Mouse (Mus musculus) kidney, adult 2 months (tissue): Measurements from ENCODE around the gene Olfr642. TPM values are rescaled to one million over a fixed set of nuclear protein-coding genes. Genes with fewer than 3 reads are reported as not detected.

Experiments
- DNase-seq: peaks from one replicate; pipeline ENCODE4 v3.0.0; 2021
- H3K27ac ChIP-seq: fragments of 200-500 bp; 2 replicates; pipeline ENCODE4 v1.5.1; 2012; ENCODE audit warnings: low read depth, low read length, control low read depth, inconsistent platforms; ENCODE audit not compliant: insufficient read depth
- H3K27me3 ChIP-seq: fragments of 200-500 bp; replicated peaks from 2 replicates; pipeline ENCODE4 v1.6.1; 2012; ENCODE audit warnings: mild to moderate bottlenecking, moderate library complexity, low read length, inconsistent platforms; ENCODE audit not compliant: control insufficient read depth, insufficient read depth
- H3K36me3 ChIP-seq: fragments of 200-500 bp; 2 replicates; pipeline ENCODE4 v1.6.1; 2012; ENCODE audit warnings: mild to moderate bottlenecking, moderate library complexity, low read length, inconsistent platforms; ENCODE audit not compliant: control insufficient read depth, insufficient read depth
- H3K4me1 ChIP-seq: fragments of 200-500 bp; 2 replicates; pipeline ENCODE4 v1.6.1; 2011; ENCODE audit warnings: low read length; ENCODE audit not compliant: control insufficient read depth, insufficient read depth
- H3K4me3 ChIP-seq: fragments of 200-500 bp; 2 replicates; pipeline ENCODE4 v1.5.1; 2011; ENCODE audit warnings: mild to moderate bottlenecking, low read depth, low read length, control low read depth; ENCODE audit not compliant: insufficient read depth
- CTCF ChIP-seq: fragments of 200-500 bp; conservative IDR thresholded peaks from 2 replicates; pipeline ENCODE4 v1.5.1; 2011; ENCODE audit warnings: low read depth, mild to moderate bottlenecking, control low read depth, low read length, moderate library complexity, mixed read lengths; ENCODE audit not compliant: insufficient read depth, insufficient read length
- POLR2A ChIP-seq: fragments of 200-500 bp; IDR thresholded peaks from one replicate; pipeline ENCODE4 v1.6.1; 2011; ENCODE audit warnings: low read depth, low read length, control low read depth
- WGBS: fragments of 180-500 bp; shearing (Covaris S2); methylation state at CpG from one replicate; pipeline ENCODE4 v1.1.7; 2018; 5-methylcytosine and 5-hydroxymethylcytosine counted together
- polyA plus RNA-seq: library from polyadenylated mRNA; depleted of rRNA; stranded (reverse); fragments of >200 nt; gene quantifications from 2 replicates; pipeline ENCODE4 v1.2.3, GENCODE M21; 2012; rRNA removed

Gene Olfr642
- polyA plus RNA-seq, 1 experiment: not detected

DNA sequence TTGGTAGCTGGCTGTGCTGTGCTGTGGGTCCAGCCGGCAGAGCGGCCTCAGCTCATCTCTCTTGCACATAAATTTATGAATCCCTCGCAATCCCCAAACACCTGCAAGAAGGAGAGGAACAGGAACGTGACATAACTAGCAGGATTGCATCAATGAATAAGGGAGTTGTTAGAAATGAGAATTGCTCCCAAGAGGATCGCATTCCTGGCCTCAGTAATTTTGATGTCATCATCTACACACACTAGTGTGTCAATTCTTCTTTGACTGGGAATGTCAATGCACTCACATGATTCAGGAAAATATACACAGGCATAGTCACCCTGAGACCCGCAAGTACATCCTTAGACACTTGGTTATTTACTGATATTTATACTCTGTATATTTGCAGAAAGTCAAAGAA, 27.0 kb downstream of the Olfr642 start, which contains the start of gene Olfr640:
Gene Olfr640, minus strand, starts transcription at position 101 of the 400 bp plus-strand sequence.
- 74% methylated on average over 6 of the region's 6 CpGs for WGBS
- Histone ChIP-seq H3K4me1 (no peaks in the 10 kb centered on the region), H3K36me3 (no peaks in the 10 kb centered on the region), H3K27ac (no peak within 1 kb of the TSS), H3K4me3 (no peak within 1 kb of the TSS), H3K27me3 (no peaks in the 10 kb centered on the region)
- TF ChIP-seq POLR2A: no peak
- no peak for TF ChIP-seq CTCF
- no peak for DNase-seq

DNA sequence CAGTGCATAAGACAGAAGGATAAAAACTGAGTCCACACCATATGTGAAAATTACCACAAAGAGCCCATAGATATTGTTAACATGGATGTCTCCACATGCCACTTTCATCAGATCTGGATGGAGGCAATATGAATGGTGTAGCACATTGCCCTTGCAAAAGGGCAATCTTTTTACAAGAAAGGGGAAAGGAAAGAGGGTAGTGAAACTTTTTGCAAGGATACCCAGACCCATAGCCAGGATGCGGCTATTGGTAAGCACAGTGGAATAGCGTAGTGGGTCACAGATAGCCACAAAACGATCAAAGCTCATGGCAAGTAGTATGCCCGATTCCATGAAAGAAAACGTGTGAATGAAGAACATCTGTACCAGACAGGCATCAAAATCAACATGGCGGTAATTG, 30.8 kb downstream of the Olfr642 start:
- Histone ChIP-seq H3K27me3 (no peaks in the 10 kb centered on the region), H3K36me3 (no peaks in the 10 kb centered on the region), H3K27ac (no peak overlapping the region), H3K4me1 (no peaks in the 10 kb centered on the region), H3K4me3 (no peak overlapping the region)
- no peak for DNase-seq
- 86% methylated on average over 6 of the region's 6 CpGs for whole genome bisulfite sequencing
- TF ChIP-seq POLR2A: no peak
- no peak for TF ChIP-seq CTCF

DNA sequence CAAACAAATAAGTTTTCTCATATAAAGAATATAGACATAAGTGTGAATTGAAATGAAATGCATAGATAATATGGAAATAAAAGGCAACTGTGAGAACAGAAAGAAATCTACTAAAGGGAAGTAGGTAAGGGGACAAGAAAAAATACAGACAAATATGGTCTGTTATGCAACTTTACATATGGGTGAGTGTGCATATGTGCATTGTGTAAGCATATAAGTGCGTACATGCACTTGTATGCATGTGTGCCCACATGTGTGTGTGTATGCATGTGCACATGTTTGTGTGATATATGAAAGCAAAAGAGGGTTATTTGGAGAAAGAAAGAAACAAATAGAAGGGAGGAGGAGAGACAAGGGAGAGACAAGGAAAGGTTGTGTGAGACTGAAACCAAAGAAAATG, 33.5 kb downstream of the Olfr642 start:
- H3K36me3 ChIP-seq: no peaks in the 10 kb centered on the region
- no peak overlapping the region for H3K27ac ChIP-seq
- H3K27me3 ChIP-seq: no peaks in the 10 kb centered on the region
- H3K4me3 ChIP-seq: no peak overlapping the region
- H3K4me1 ChIP-seq: no peaks in the 10 kb centered on the region
- WGBS: 83% methylated on average over 1 of the region's 1 CpGs
- DNase-seq: no peak
- no peak for TF ChIP-seq CTCF
- no peak for TF ChIP-seq POLR2A

DNA sequence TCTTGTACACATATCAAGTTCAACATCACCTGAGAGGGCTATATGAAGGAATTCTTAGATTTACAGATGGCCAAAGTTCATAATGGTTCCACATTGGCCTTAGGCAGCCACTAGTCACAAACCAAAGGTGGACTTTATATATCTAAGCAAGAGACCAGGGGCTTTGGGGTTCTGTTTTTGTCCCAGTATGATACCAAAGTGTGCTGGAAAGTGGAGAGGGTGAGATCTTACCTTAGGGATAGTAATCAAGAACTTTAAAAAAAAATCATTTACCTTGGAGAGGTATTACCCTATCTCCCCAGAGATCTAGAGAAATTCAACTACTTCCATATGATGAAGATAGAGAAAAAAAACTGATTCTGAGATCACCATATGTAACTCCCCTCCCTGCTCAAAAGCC, 35.3 kb downstream of the Olfr642 start, which contains the start of gene Olfr639:
Gene Olfr639, minus strand, starts transcription at position 101 of the 400 bp plus-strand sequence.
- TF ChIP-seq POLR2A: no peak
- TF ChIP-seq CTCF: no peak
- H3K4me3 ChIP-seq: no peak within 1 kb of the TSS
- no peaks in the 10 kb centered on the region for H3K36me3 ChIP-seq
- H3K27ac ChIP-seq: no peak within 1 kb of the TSS
- H3K4me1 ChIP-seq: no peaks in the 10 kb centered on the region
- DNase-seq: no peak
- H3K27me3 ChIP-seq: no peaks in the 10 kb centered on the region

DNA sequence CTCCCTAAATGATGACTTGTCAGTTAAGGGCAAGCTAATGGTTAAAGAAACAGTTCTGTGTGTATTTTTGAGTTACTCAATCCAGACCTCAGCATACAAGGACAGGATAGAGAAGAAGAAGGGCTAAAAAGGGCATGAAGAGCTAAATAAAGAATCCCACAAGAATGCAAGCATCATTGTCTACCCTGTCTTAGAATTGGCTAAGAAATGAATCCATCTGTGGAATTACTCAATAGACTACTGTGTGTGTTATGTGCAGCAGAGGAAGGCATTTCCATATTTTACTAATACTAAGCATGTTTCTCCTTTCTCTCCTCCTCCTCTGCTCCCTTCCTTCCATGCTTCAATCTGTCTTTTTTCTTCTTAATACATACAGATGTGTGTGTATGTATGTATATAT, 53.3 kb downstream of the Olfr642 start:
- TF ChIP-seq CTCF (no peak), POLR2A (no peak)
- Histone ChIP-seq H3K27ac (no peak overlapping the region), H3K27me3 (no peaks in the 10 kb centered on the region), H3K4me1 (no peaks in the 10 kb centered on the region), H3K36me3 (no peaks in the 10 kb centered on the region), H3K4me3 (no peak overlapping the region)
- no peak for DNase-seq

DNA sequence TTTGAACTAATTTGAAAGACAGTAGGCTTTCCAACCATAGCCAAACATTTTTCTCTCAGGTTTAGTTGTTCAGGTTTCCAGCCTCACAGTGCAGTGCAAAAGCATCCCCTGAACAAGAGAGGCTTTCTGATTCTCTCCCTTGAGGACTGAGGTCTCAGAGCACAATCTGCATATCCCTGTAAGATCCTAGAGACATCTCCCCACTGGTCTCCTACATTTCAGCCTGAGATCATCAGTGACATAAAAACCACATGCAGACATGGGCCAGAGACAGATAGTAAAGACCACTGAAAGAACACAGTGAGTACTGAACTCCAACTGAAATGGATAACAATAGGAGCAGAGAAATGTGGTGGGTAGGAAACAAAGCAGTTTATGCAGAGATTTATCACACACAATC, 54.0 kb downstream of the Olfr642 start, which contains the start of gene Olfr638:
Gene Olfr638, plus strand, starts transcription at position 301 of the 400 bp plus-strand sequence.
- DNase-seq: no peak
- no peaks in the 10 kb centered on the region for H3K36me3 ChIP-seq
- TF ChIP-seq POLR2A: no peak
- no peak for TF ChIP-seq CTCF
- no peak within 1 kb of the TSS for H3K27ac ChIP-seq
- H3K4me1 ChIP-seq: no peaks in the 10 kb centered on the region
- H3K4me3 ChIP-seq: no peak within 1 kb of the TSS
- H3K27me3 ChIP-seq: no peaks in the 10 kb centered on the region

Other genes starting within 250 kb of the Olfr642 start
- 323 and 441 TPM in 2 replicates for gene Hbb-bt, start 238.7 kb downstream of the Olfr642 start, polyA plus RNA-seq
- gene Hbb-bs, start 224.6 kb downstream of the Olfr642 start, polyA plus RNA-seq: 3,704 and 5,002 TPM in 2 replicates
- gene Hbb-bh2, start 212.1 kb downstream of the Olfr642 start, polyA plus RNA-seq: not detected in 2 replicates
- not detected in 2 replicates for gene Hbb-bh1, start 209.5 kb downstream of the Olfr642 start, polyA plus RNA-seq
- not detected in 2 replicates for gene Hbb-y, start 199.4 kb downstream of the Olfr642 start, polyA plus RNA-seq
- gene Olfr66, start 166.4 kb downstream of the Olfr642 start, polyA plus RNA-seq: not detected in 2 replicates
- not detected in 2 replicates for gene Olfr64, start 158.2 kb downstream of the Olfr642 start, polyA plus RNA-seq
- not detected in 2 replicates for gene Olfr65, start 149.2 kb downstream of the Olfr642 start, polyA plus RNA-seq
- gene Olfr631, start 123.8 kb downstream of the Olfr642 start, polyA plus RNA-seq: not detected in 2 replicates
- not detected in 2 replicates for gene Olfr632, start 118.3 kb downstream of the Olfr642 start, polyA plus RNA-seq
- gene Olfr633, start 108.2 kb downstream of the Olfr642 start, polyA plus RNA-seq: not detected in 2 replicates
- gene Olfr635, start 81.5 kb downstream of the Olfr642 start, polyA plus RNA-seq: not detected in 2 replicates
- gene Olfr638, start 53.9 kb downstream of the Olfr642 start, polyA plus RNA-seq: not detected in 2 replicates
- gene Olfr639, start 35.4 kb downstream of the Olfr642 start, polyA plus RNA-seq: not detected in 2 replicates
- not detected in 2 replicates for gene Olfr640, start 27.1 kb downstream of the Olfr642 start, polyA plus RNA-seq
- not detected in 2 replicates for gene Olfr641, start 17.2 kb downstream of the Olfr642 start, polyA plus RNA-seq
- gene 4930516K23Rik, start 8.8 kb upstream of the Olfr642 start, polyA plus RNA-seq: not detected in 2 replicates
- gene Olfr644, start 19.2 kb upstream of the Olfr642 start, polyA plus RNA-seq: not detected in 2 replicates
- gene Olfr645, start 32.8 kb upstream of the Olfr642 start, polyA plus RNA-seq: not detected in 2 replicates
- not detected in 2 replicates for gene Olfr646, start 52.2 kb upstream of the Olfr642 start, polyA plus RNA-seq
- not detected in 2 replicates for gene Ubqln5, start 77.2 kb upstream of the Olfr642 start, polyA plus RNA-seq
- gene Olfr643, start 84.7 kb upstream of the Olfr642 start, polyA plus RNA-seq: not detected in 2 replicates
- 0.07 and 0.09 TPM in 2 replicates for gene Ubqln3, start 90.6 kb upstream of the Olfr642 start, polyA plus RNA-seq
- 0.18 TPM in 1 of 2 replicates, not detected in the other for gene Ubqlnl, start 97.9 kb upstream of the Olfr642 start, polyA plus RNA-seq
- gene Olfm5, start 112.2 kb upstream of the Olfr642 start, polyA plus RNA-seq: not detected in 2 replicates
- gene Olfr648, start 130.7 kb upstream of the Olfr642 start, polyA plus RNA-seq: not detected in 2 replicates
- gene Olfr649, start 143.3 kb upstream of the Olfr642 start, polyA plus RNA-seq: not detected in 2 replicates
- gene Trim6, start 166.1 kb upstream of the Olfr642 start, polyA plus RNA-seq: 0.88 and 1.0 TPM in 2 replicates
- 3.3 and 5.1 TPM in 2 replicates for gene Trim34a, start 191.8 kb upstream of the Olfr642 start, polyA plus RNA-seq
- gene Trim5, start 235.4 kb upstream of the Olfr642 start, polyA plus RNA-seq: 0.30 and 0.42 TPM in 2 replicates